Mouse (Mus musculus): ENCODE data around the gene Abcb8. TPM values are rescaled to one million over a fixed set of nuclear protein-coding genes. Genes with fewer than 3 reads are reported as not detected.

Gene Abcb8
- polyA plus RNA-seq, 1 experiment from 2014 or later, result 45.8 TPM

- Histone ChIP-seq H3K9me3 (ENCODE audit: control insufficient read depth, low read length) (no peaks in the 10 kb centered on the region), H3K27me3 (ENCODE audit: control insufficient read depth, insufficient read depth, low read length) (peaks cover 12% of the 10 kb centered on the region), H3K9ac (ENCODE audit: low read length) (peak overlapping the region; percentile 81), H3K4me2 (ENCODE audit: low read depth) (peak overlapping the region; percentile 92), H3K4me3 (ENCODE audit: low read depth, low read length) (peak overlapping the region; percentile 72), H3K36me3 (ENCODE audit: control insufficient read depth, insufficient read depth, low read length) (no peaks in the 10 kb centered on the region), H3K4me1 (ENCODE audit: control insufficient read depth, insufficient read depth, low read length) (peaks cover 47% of the 10 kb centered on the region), H3K27ac (ENCODE audit: low read depth, low read length) (peak overlapping the region; percentile 73; the same call in 1 of the 2 replicates)
- ATAC-seq (ENCODE audit: insufficient read depth, low FRiP score, low TSS enrichment) (no peak), DNase-seq (ENCODE audit: low spot score) (no peak)
- 41% methylated on average over 13 of the region's 15 CpGs for WGBS
Measured at GRCm38 (mm10) chr5:24350531-24351250, 42.8 kb upstream of the Abcb8 start.

- Histone ChIP-seq H3K9me3 (ENCODE audit: control insufficient read depth, low read length) (no peaks in the 10 kb centered on the region), H3K9ac (ENCODE audit: low read length) (peak within 1 kb of the TSS; percentile 81), H3K4me1 (ENCODE audit: control insufficient read depth, insufficient read depth, low read length) (peaks cover 47% of the 10 kb centered on the region), H3K4me2 (ENCODE audit: low read depth) (peak within 1 kb of the TSS; percentile 92), H3K4me3 (ENCODE audit: low read depth, low read length) (peak within 1 kb of the TSS; percentile 72), H3K27ac (ENCODE audit: low read depth, low read length) (peak within 1 kb of the TSS; percentile 98), H3K27me3 (ENCODE audit: control insufficient read depth, insufficient read depth, low read length) (peaks cover 12% of the 10 kb centered on the region), H3K36me3 (ENCODE audit: control insufficient read depth, insufficient read depth, low read length) (no peaks in the 10 kb centered on the region)
- 2% methylated on average over 37 of the region's 53 CpGs for WGBS
- DNase-seq (ENCODE audit: low spot score) (no peak), ATAC-seq (ENCODE audit: insufficient read depth, low FRiP score, low TSS enrichment) (peak; percentile 45)
Measured at GRCm38 (mm10) chr5:24351278-24351677, 42.2 kb upstream of the Abcb8 start, which contains the start of gene Kcnh2. TSS of gene Kcnh2 (minus strand) at chr5:24351604.

DNA sequence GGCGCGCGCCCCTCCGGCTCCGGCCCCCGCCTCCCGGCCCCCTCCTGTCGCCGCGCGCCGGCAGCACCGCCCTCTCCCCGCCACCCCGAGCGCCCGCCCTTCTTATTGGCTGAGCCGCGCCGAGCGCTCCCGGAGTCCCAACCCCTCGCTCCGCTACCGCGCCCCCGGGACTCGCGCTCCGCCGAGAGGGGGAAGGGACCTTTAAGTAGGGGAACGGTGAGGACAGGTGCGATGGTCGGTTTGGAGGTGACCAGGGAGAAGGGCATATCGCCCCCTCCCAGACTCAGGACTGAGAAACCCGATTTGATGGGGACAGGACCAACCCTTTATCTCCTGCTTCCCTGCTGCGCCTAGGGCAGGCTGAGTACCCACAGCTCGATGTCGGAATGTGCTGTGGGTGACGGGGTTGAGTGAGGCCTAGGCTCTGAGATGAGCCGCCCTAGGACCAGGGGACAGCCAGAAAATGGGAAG is 41.7 kb upstream of the Abcb8 start:
- H3K27me3 ChIP-seq (ENCODE audit: control insufficient read depth, insufficient read depth, low read length), result peaks cover 12% of the 10 kb centered on the region
- no peaks in the 10 kb centered on the region for H3K36me3 ChIP-seq (ENCODE audit: control insufficient read depth, insufficient read depth, low read length)
- WGBS, result 0% methylated on average over 20 of the region's 41 CpGs

GRCm38 (mm10) chr5:24352251-24352859 is 41.1 kb upstream of the Abcb8 start:
- peaks cover 12% of the 10 kb centered on the region for H3K27me3 ChIP-seq (ENCODE audit: control insufficient read depth, insufficient read depth, low read length)

More for the DNA sequence above, 41.7 kb upstream of the Abcb8 start:
- no peaks in the 10 kb centered on the region for H3K9me3 ChIP-seq (ENCODE audit: control insufficient read depth, low read length)
- peak overlapping the region; percentile 92 for H3K4me2 ChIP-seq (ENCODE audit: low read depth)
- H3K9ac ChIP-seq (ENCODE audit: low read length), result peak overlapping the region; percentile 81
- H3K4me3 ChIP-seq (ENCODE audit: low read depth, low read length), result peak overlapping the region; percentile 72
- peaks cover 47% of the 10 kb centered on the region for H3K4me1 ChIP-seq (ENCODE audit: control insufficient read depth, insufficient read depth, low read length)
- ATAC-seq (ENCODE audit: insufficient read depth, low FRiP score, low TSS enrichment) (peak; percentile 78), DNase-seq (ENCODE audit: low spot score) (peak; percentile 92)
- peak overlapping the region; percentile 98 for H3K27ac ChIP-seq (ENCODE audit: low read depth, low read length)

DNA sequence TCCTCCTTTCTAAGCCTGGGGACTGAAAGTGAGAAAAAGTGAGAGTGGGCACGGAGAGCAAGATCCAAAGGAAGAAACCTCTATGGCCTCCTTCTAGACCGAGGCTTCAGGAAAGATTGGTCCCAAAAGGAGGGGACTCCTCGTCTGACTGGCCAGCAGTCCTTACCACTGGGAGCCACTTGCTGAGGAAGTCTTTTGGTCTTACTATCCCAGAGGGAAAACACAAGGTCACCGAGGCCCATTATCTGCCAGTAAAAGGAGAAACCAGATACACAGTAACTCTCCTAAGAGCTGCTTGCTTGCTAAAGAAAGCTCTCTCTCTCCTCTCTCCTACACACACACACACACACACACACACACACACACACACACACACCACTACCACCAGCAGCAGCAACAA is 40.1 kb upstream of the Abcb8 start:
- ATAC-seq (ENCODE audit: insufficient read depth, low FRiP score, low TSS enrichment) (no peak), DNase-seq (ENCODE audit: low spot score) (no peak)
- WGBS, result 41% methylated on average over 4 of the region's 4 CpGs
- Histone ChIP-seq H3K36me3 (ENCODE audit: control insufficient read depth, insufficient read depth, low read length) (no peaks in the 10 kb centered on the region), H3K4me1 (ENCODE audit: control insufficient read depth, insufficient read depth, low read length) (peaks cover 38% of the 10 kb centered on the region), H3K4me3 (ENCODE audit: low read depth, low read length) (no peak overlapping the region), H3K27me3 (ENCODE audit: control insufficient read depth, insufficient read depth, low read length) (peaks cover 12% of the 10 kb centered on the region), H3K9me3 (ENCODE audit: control insufficient read depth, low read length) (no peaks in the 10 kb centered on the region), H3K27ac (ENCODE audit: low read depth, low read length) (peak overlapping the region; percentile 98), H3K9ac (ENCODE audit: low read length) (no peak overlapping the region; the same call in 1 of the 2 replicates), H3K4me2 (ENCODE audit: low read depth) (0 out of 2 replicates have a peak overlapping the region, but pooled peaks have one; percentile 9)

More at GRCm38 (mm10) chr5:24352251-24352859, 41.1 kb upstream of the Abcb8 start:
- H3K36me3 ChIP-seq (ENCODE audit: control insufficient read depth, insufficient read depth, low read length), result no peaks in the 10 kb centered on the region
- DNase-seq (ENCODE audit: low spot score) (peak; percentile 78), ATAC-seq (ENCODE audit: insufficient read depth, low FRiP score, low TSS enrichment) (peak; percentile 40)
- peak overlapping the region; percentile 72 for H3K4me3 ChIP-seq (ENCODE audit: low read depth, low read length)
- peak overlapping the region; percentile 98 for H3K27ac ChIP-seq (ENCODE audit: low read depth, low read length)
- peak overlapping the region; percentile 92 for H3K4me2 ChIP-seq (ENCODE audit: low read depth)
- H3K4me1 ChIP-seq (ENCODE audit: control insufficient read depth, insufficient read depth, low read length), result peaks cover 46% of the 10 kb centered on the region
- H3K9me3 ChIP-seq (ENCODE audit: control insufficient read depth, low read length), result no peaks in the 10 kb centered on the region
- whole genome bisulfite sequencing, result 0% methylated on average over 24 of the region's 24 CpGs
- H3K9ac ChIP-seq (ENCODE audit: low read length), result peak overlapping the region; percentile 81

- Histone ChIP-seq H3K27me3 (ENCODE audit: control insufficient read depth, insufficient read depth, low read length) (peaks cover 2% of the 10 kb centered on the region; the same call in 1 of the 2 replicates), H3K4me1 (ENCODE audit: control insufficient read depth, insufficient read depth, low read length) (peaks cover 19% of the 10 kb centered on the region), H3K4me2 (ENCODE audit: low read depth) (no peak overlapping the region), H3K27ac (ENCODE audit: low read depth, low read length) (no peak overlapping the region), H3K9me3 (ENCODE audit: control insufficient read depth, low read length) (no peaks in the 10 kb centered on the region), H3K4me3 (ENCODE audit: low read depth, low read length) (no peak overlapping the region), H3K36me3 (ENCODE audit: control insufficient read depth, insufficient read depth, low read length) (no peaks in the 10 kb centered on the region), H3K9ac (ENCODE audit: low read length) (no peak overlapping the region)
- no peak for DNase-seq (ENCODE audit: low spot score)
- WGBS, result 66% methylated on average over 4 of the region's 4 CpGs
- ATAC-seq (ENCODE audit: insufficient read depth, low FRiP score, low TSS enrichment), result no peak
Measured at GRCm38 (mm10) chr5:24356764-24357163, 36.7 kb upstream of the Abcb8 start.

GRCm38 (mm10) chr5:24357461-24357860 is 36.0 kb upstream of the Abcb8 start:
- H3K27ac ChIP-seq (ENCODE audit: low read depth, low read length), result no peak overlapping the region
- H3K9me3 ChIP-seq (ENCODE audit: control insufficient read depth, low read length), result no peaks in the 10 kb centered on the region
- H3K27me3 ChIP-seq (ENCODE audit: control insufficient read depth, insufficient read depth, low read length), result peaks cover 2% of the 10 kb centered on the region; the same call in 1 of the 2 replicates
- DNase-seq (ENCODE audit: low spot score) (peak; percentile 82), ATAC-seq (ENCODE audit: insufficient read depth, low FRiP score, low TSS enrichment) (no peak)
- H3K4me3 ChIP-seq (ENCODE audit: low read depth, low read length), result no peak overlapping the region
- WGBS, result 15% methylated on average over 7 of the region's 7 CpGs
- H3K9ac ChIP-seq (ENCODE audit: low read length), result no peak overlapping the region
- peaks cover 12% of the 10 kb centered on the region for H3K4me1 ChIP-seq (ENCODE audit: control insufficient read depth, insufficient read depth, low read length)
- no peaks in the 10 kb centered on the region for H3K36me3 ChIP-seq (ENCODE audit: control insufficient read depth, insufficient read depth, low read length)
- no peak overlapping the region for H3K4me2 ChIP-seq (ENCODE audit: low read depth)

DNA sequence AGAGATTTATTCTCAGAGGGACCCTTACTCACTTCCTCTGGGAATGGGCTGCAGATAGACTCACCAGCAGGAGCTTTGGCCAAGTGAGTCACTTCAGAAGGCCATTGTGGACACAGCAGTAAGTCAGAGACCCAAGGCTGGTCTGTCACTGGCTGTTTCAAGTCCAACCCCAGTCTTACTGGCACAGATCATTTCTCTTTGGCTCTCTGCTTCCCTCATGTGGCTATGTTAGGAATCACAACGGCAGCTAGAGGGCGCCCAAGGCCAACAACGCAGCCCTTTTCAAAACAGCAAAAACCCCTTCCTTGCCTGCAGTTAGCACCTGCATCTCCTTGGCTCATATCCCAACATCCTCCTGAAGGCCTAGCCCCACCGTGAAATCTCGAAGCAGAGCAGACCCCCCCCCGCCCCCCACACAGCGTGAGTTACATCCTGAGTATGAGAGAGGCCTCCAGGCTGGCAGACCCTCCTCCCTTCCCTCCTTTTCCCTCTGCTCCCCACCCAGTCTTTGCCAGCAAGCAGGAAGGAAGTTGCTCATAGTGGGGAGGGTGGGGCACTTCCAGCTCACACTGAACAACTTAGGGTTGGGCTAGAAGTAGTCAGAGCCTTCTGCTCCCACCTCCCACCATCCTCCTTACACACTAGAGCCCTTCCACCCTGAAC is 32.5 kb upstream of the Abcb8 start:
- H3K4me3 ChIP-seq (ENCODE audit: low read depth, low read length), result no peak overlapping the region
- no peaks in the 10 kb centered on the region for H3K4me1 ChIP-seq (ENCODE audit: control insufficient read depth, insufficient read depth, low read length)
- ATAC-seq (ENCODE audit: insufficient read depth, low FRiP score, low TSS enrichment) (peak; percentile 65; the same call in 1 of the 2 replicates), DNase-seq (ENCODE audit: low spot score) (peak; percentile 85)
- no peaks in the 10 kb centered on the region for H3K27me3 ChIP-seq (ENCODE audit: control insufficient read depth, insufficient read depth, low read length)
- no peaks in the 10 kb centered on the region for H3K36me3 ChIP-seq (ENCODE audit: control insufficient read depth, insufficient read depth, low read length)
- no peak overlapping the region for H3K9ac ChIP-seq (ENCODE audit: low read length)
- H3K27ac ChIP-seq (ENCODE audit: low read depth, low read length), result no peak overlapping the region
- 0% methylated on average over 7 of the region's 7 CpGs for WGBS
- no peak overlapping the region for H3K4me2 ChIP-seq (ENCODE audit: low read depth)
- no peaks in the 10 kb centered on the region for H3K9me3 ChIP-seq (ENCODE audit: control insufficient read depth, low read length)
